Mouse (Mus musculus): Measurements from ENCODE around the gene Rfx3.

DNA sequence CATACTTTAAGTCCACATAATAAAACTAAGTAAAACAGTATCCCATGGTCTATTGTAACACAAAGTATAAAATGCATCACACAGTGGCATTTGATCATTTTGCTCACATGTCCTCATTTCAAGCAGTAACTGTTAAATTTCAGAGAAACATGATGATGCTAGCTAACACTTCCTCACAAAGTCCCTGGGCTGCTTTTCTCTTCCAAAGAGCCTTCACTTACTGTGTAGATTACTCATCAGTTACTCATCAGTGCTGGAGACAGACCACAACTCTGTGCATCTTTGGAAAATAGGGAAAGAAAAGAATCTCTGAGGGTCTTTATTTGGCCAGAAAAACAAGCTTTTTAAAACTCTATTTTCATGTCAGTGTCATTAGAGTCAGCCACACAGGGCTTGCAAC lies 294.7 kb downstream of the Rfx3 start:
- TF ChIP-seq CTCF (IDR thresholded peaks at IDR 0.05; ENCODE audit: control insufficient read depth, insufficient read depth, insufficient replicate concordance, low read depth, low read length) (no peak), POLR2A (IDR thresholded peaks at IDR 0.05; ENCODE audit: control insufficient read depth, low read depth, low read length) (no peak)
